Mouse (Mus musculus) CH12.LX (cell line): ENCODE measurements around the gene Fes.

Experiments used
- CHD2 ChIP-seq: IDR thresholded peaks from 2 replicates; pipeline ENCODE4 v1.6.1; 2011; ENCODE audit warnings: low read length, improper control_type of control experiment
- CTCF ChIP-seq, 2 experiments: IDR thresholded peaks in 1 of 2; conservative IDR thresholded peaks in 1 of 2; 2 replicates each; pipeline ENCODE4 v1.5.1; 2011 to 2012; ENCODE audit warnings: low read depth in 2 of 2, low read length in 2 of 2, improper control_type of control experiment in 1 of 2, inconsistent platforms in 1 of 2, mild to moderate bottlenecking in 1 of 2, moderate library complexity in 1 of 2
- ETS1 ChIP-seq: conservative IDR thresholded peaks from 2 replicates; pipeline ENCODE4 v1.6.1; 2012; ENCODE audit warnings: low read depth, mild to moderate bottlenecking, inconsistent platforms, low read length, improper control_type of control experiment, moderate library complexity
- JUN ChIP-seq: IDR thresholded peaks from 2 replicates; pipeline ENCODE4 v1.6.1; 2011; ENCODE audit warnings: low read depth, mild to moderate bottlenecking, low read length, improper control_type of control experiment, moderate library complexity; ENCODE audit not compliant: insufficient read depth
- MAFK ChIP-seq: IDR thresholded peaks from 2 replicates; pipeline ENCODE4 v1.6.1; 2011; ENCODE audit warnings: low read length, improper control_type of control experiment; ENCODE audit not compliant: insufficient replicate concordance
- MAX ChIP-seq: IDR thresholded peaks from 2 replicates; pipeline ENCODE4 v1.6.1; 2011; ENCODE audit warnings: low read length, improper control_type of control experiment
- NRF1 ChIP-seq: IDR thresholded peaks from 2 replicates; pipeline ENCODE4 v1.6.1; 2014; ENCODE audit warnings: low read depth, mild to moderate bottlenecking, inconsistent platforms, low read length, improper control_type of control experiment, moderate library complexity
- POLR2A ChIP-seq: IDR thresholded peaks from 2 replicates; pipeline ENCODE4 v1.6.1; 2011; ENCODE audit warnings: low read depth, mild to moderate bottlenecking, improper control_type of control experiment, low read length
- RAD21 ChIP-seq: IDR thresholded peaks from 2 replicates; pipeline ENCODE4 v1.6.1; 2011; ENCODE audit warnings: low read depth, mild to moderate bottlenecking, low read length, improper control_type of control experiment, moderate library complexity
- SMC3 ChIP-seq: IDR thresholded peaks from 2 replicates; pipeline ENCODE4 v1.6.1; 2011; ENCODE audit warnings: low read depth, low read length, improper control_type of control experiment
- TCF12 ChIP-seq: IDR thresholded peaks from 2 replicates; pipeline ENCODE4 v1.6.1; 2014; ENCODE audit warnings: low read depth, mild to moderate bottlenecking, inconsistent platforms, low read length, improper control_type of control experiment
- USF1 ChIP-seq: IDR thresholded peaks from 2 replicates; pipeline ENCODE4 v1.6.1; 2014; ENCODE audit warnings: low read depth, mild to moderate bottlenecking, inconsistent platforms, low read length, improper control_type of control experiment
- ZMIZ1 ChIP-seq: IDR thresholded peaks from 2 replicates; pipeline ENCODE4 v1.6.1; 2012; ENCODE audit warnings: low read depth, mild to moderate bottlenecking, inconsistent platforms, low read length, improper control_type of control experiment
- ZNF384 ChIP-seq: IDR thresholded peaks from 2 replicates; pipeline ENCODE4 v1.6.1; 2012; ENCODE audit warnings: low read depth, low read length, improper control_type of control experiment, inconsistent platforms

GRCm38 (mm10) chr7:80401041-80401859 lies 13.5 kb upstream of the Fes start:
- TF ChIP-seq NRF1, result no peak
- TF ChIP-seq POLR2A, result 0 out of 2 replicates have a peak, but pooled peaks have one; percentile 23
- TF ChIP-seq CHD2, result no peak
- TF ChIP-seq RAD21, result no peak
- no peak for TF ChIP-seq CTCF (conservative IDR thresholded peaks at IDR 0.05 in 1 of 2, IDR thresholded peaks at IDR 0.05 in 1 of 2; ENCODE audit: low read depth in 2 of 2, low read length in 2 of 2)
- TF ChIP-seq TCF12, result no peak
- TF ChIP-seq MAX, result no peak
- TF ChIP-seq ETS1, result no peak
- no peak for TF ChIP-seq MAFK
- no peak for TF ChIP-seq JUN
- no peak for TF ChIP-seq ZNF384
- no peak for TF ChIP-seq USF1
- no peak for TF ChIP-seq ZMIZ1
- no peak for TF ChIP-seq SMC3
